ENCODE assay signal across 16 mouse cellular contexts in genomic region chr4:45439281-45439680, GRCm38 (mm10). TPM values are rescaled to one million over a fixed set of nuclear protein-coding genes. Genes with fewer than 3 reads are reported as not detected.
DNase-seq lines count a peak whose midpoint lies in the region; ATAC-seq and TF ChIP-seq lines count a peak whose summit lies in the region.
"Had no signal": no experiment of that assay in that cellular context is flagged by ENCODE, and none has a peak within 500 bp of the region (broad histone marks: within the 10 kb centered on the region; RNA-seq: fewer than 3 reads in every experiment).

No protein-coding gene starts in this region.

- no peak overlapping the region for H3K4me2 ChIP-seq in forebrain, embryonic 13.5 days
- H3K4me2 ChIP-seq in midbrain, postnatal 0 days (ENCODE audit: low read depth, low read length, poor library complexity, severe bottlenecking): no peak overlapping the region
- H3K4me2 ChIP-seq in midbrain, embryonic 14.5 days (ENCODE audit: low read length): no peak overlapping the region
- H3K4me2 ChIP-seq in hindbrain, embryonic 13.5 days: no peak overlapping the region
- H3K4me2 ChIP-seq in stomach, embryonic 15.5 days: no peak overlapping the region
- H3K4me2 ChIP-seq: forebrain, embryonic 15.5 days; limb, embryonic 15.5 days had no signal

- H3K4me1 ChIP-seq in forebrain, embryonic 10.5 days: peaks cover 67% of the 10 kb centered on the region
- peaks cover 44% of the 10 kb centered on the region for H3K4me1 ChIP-seq in forebrain, embryonic 13.5 days
- H3K4me1 ChIP-seq in midbrain, postnatal 0 days (ENCODE audit: insufficient read depth, low read length): no peaks in the 10 kb centered on the region
- peaks cover 29% of the 10 kb centered on the region for H3K4me1 ChIP-seq in midbrain, embryonic 14.5 days (ENCODE audit: control insufficient read depth, insufficient read depth, low read length)
- peaks cover 75% of the 10 kb centered on the region for H3K4me1 ChIP-seq in hindbrain, embryonic 13.5 days (replicated peaks)
- H3K4me1 ChIP-seq in stomach, embryonic 15.5 days: peaks cover 55% of the 10 kb centered on the region

- TF ChIP-seq CTCF in midbrain, postnatal 0 days (IDR thresholded peaks at IDR 0.05): no peak

- peaks cover 37% of the 10 kb centered on the region for H3K36me3 ChIP-seq in forebrain, embryonic 10.5 days (replicated peaks)
- peaks cover 27% of the 10 kb centered on the region for H3K36me3 ChIP-seq in forebrain, embryonic 13.5 days (ENCODE audit: poor library complexity, severe bottlenecking)
- peaks cover 3% of the 10 kb centered on the region for H3K36me3 ChIP-seq in midbrain, postnatal 0 days (ENCODE audit: insufficient read depth, low read length)
- no peaks in the 10 kb centered on the region for H3K36me3 ChIP-seq in midbrain, embryonic 14.5 days (ENCODE audit: control insufficient read depth, insufficient read depth, low read length)
- H3K36me3 ChIP-seq in hindbrain, embryonic 13.5 days: peaks cover 4% of the 10 kb centered on the region
- H3K36me3 ChIP-seq in stomach, embryonic 15.5 days: no peaks in the 10 kb centered on the region

- no peaks in the 10 kb centered on the region; the same call in 1 of the 2 replicates for H3K27me3 ChIP-seq in forebrain, embryonic 10.5 days (ENCODE audit: poor library complexity, severe bottlenecking)
- H3K27me3 ChIP-seq in forebrain, embryonic 13.5 days: no peaks in the 10 kb centered on the region
- H3K27me3 ChIP-seq in midbrain, postnatal 0 days (ENCODE audit: insufficient read depth, low read length): no peaks in the 10 kb centered on the region
- no peaks in the 10 kb centered on the region for H3K27me3 ChIP-seq in midbrain, embryonic 14.5 days (ENCODE audit: control insufficient read depth, insufficient read depth, low read length)
- H3K27me3 ChIP-seq in hindbrain, embryonic 13.5 days: 0 out of 2 replicates have a peak, but pooled peaks cover 2% of the 10 kb centered on the region
- no peaks in the 10 kb centered on the region for H3K27me3 ChIP-seq in stomach, embryonic 15.5 days (replicated peaks)
- H3K27me3 ChIP-seq: CH12.LX; forebrain, embryonic 15.5 days; limb, embryonic 15.5 days had no signal

- WGBS in forebrain, embryonic 10.5 days: 75% methylated on average over 5 of the region's 5 CpGs
- WGBS in forebrain, embryonic 13.5 days: 64% methylated on average over 5 of the region's 5 CpGs
- 56% methylated on average over 5 of the region's 5 CpGs for whole genome bisulfite sequencing in midbrain, postnatal 0 days
- 53% methylated on average over 5 of the region's 5 CpGs for WGBS in midbrain, embryonic 14.5 days
- WGBS in hindbrain, embryonic 13.5 days: 23% methylated on average over 5 of the region's 5 CpGs
- WGBS in stomach, embryonic 15.5 days: 19% methylated on average over 5 of the region's 5 CpGs

- no peaks in the 10 kb centered on the region for H3K9me3 ChIP-seq in forebrain, embryonic 10.5 days
- no peaks in the 10 kb centered on the region for H3K9me3 ChIP-seq in forebrain, embryonic 13.5 days (replicated peaks)
- no peaks in the 10 kb centered on the region for H3K9me3 ChIP-seq in midbrain, postnatal 0 days (ENCODE audit: low read length)
- H3K9me3 ChIP-seq in midbrain, embryonic 14.5 days (ENCODE audit: control insufficient read depth, low read length): no peaks in the 10 kb centered on the region
- no peaks in the 10 kb centered on the region for H3K9me3 ChIP-seq in hindbrain, embryonic 13.5 days
- no peaks in the 10 kb centered on the region for H3K9me3 ChIP-seq in stomach, embryonic 15.5 days
- H3K9me3 ChIP-seq: forebrain, embryonic 15.5 days; limb, embryonic 15.5 days had no signal

- no peak for ATAC-seq in forebrain, embryonic 13.5 days
- ATAC-seq in midbrain, postnatal 0 days (ENCODE audit: low FRiP score): no peak
- ATAC-seq in midbrain, embryonic 14.5 days (ENCODE audit: low FRiP score, low TSS enrichment): no peak
- ATAC-seq in hindbrain, embryonic 13.5 days (ENCODE audit: low FRiP score): 0 out of 2 replicates have a peak, but pooled peaks have one; percentile 23
- no peak for ATAC-seq in stomach, embryonic 15.5 days (ENCODE audit: insufficient read depth, low FRiP score, low read depth)
- no peak for ATAC-seq in monocyte, adult 5-6 weeks (replicated peaks; ENCODE audit: insufficient number of reproducible peaks, low FRiP score, low TSS enrichment, poor library complexity, severe bottlenecking)
- ATAC-seq: forebrain, embryonic 15.5 days had no signal

- no peak overlapping the region for H3K9ac ChIP-seq in forebrain, embryonic 13.5 days
- H3K9ac ChIP-seq in midbrain, postnatal 0 days (replicated peaks; ENCODE audit: low read length, poor library complexity, severe bottlenecking): no peak overlapping the region
- no peak overlapping the region; the same call in 1 of the 2 replicates for H3K9ac ChIP-seq in midbrain, embryonic 14.5 days (replicated peaks; ENCODE audit: low read length)
- peak overlapping the region; percentile 26; the same call in 1 of the 2 replicates for H3K9ac ChIP-seq in hindbrain, embryonic 13.5 days
- H3K9ac ChIP-seq in stomach, embryonic 15.5 days: no peak overlapping the region
- H3K9ac ChIP-seq: forebrain, embryonic 15.5 days; limb, embryonic 15.5 days had no signal

- peak overlapping the region; percentile 3; the same call in 1 of the 2 replicates for H3K27ac ChIP-seq in forebrain, embryonic 10.5 days
- H3K27ac ChIP-seq in forebrain, embryonic 13.5 days: no peak overlapping the region
- no peak overlapping the region for H3K27ac ChIP-seq in midbrain, postnatal 0 days (ENCODE audit: low read depth, low read length)
- no peak overlapping the region for H3K27ac ChIP-seq in midbrain, embryonic 14.5 days (replicated peaks; ENCODE audit: low read depth, low read length)
- H3K27ac ChIP-seq in hindbrain, embryonic 13.5 days: peak overlapping the region; percentile 82
- H3K27ac ChIP-seq in stomach, embryonic 15.5 days: peak overlapping the region; percentile 35; the same call in 1 of the 2 replicates
- H3K27ac ChIP-seq: forebrain, embryonic 15.5 days; limb, embryonic 15.5 days had no signal

- H3K4me3 ChIP-seq in forebrain, embryonic 10.5 days: no peak overlapping the region
- H3K4me3 ChIP-seq in forebrain, embryonic 13.5 days: no peak overlapping the region
- no peak overlapping the region for H3K4me3 ChIP-seq in midbrain, postnatal 0 days (ENCODE audit: low read depth, low read length)
- no peak overlapping the region for H3K4me3 ChIP-seq in midbrain, embryonic 14.5 days (replicated peaks; ENCODE audit: low read depth, low read length)
- H3K4me3 ChIP-seq in hindbrain, embryonic 13.5 days: no peak overlapping the region
- no peak overlapping the region for H3K4me3 ChIP-seq in stomach, embryonic 15.5 days (replicated peaks)
- H3K4me3 ChIP-seq: forebrain, embryonic 15.5 days; limb, embryonic 15.5 days had no signal

- DNase-seq in forebrain, embryonic 10.5 days (ENCODE audit: extremely low spot score, low spot score): no peak
- peak; percentile 41 for DNase-seq in midbrain, postnatal 0 days (ENCODE audit: low spot score)
- DNase-seq in midbrain, embryonic 14.5 days: no peak
- DNase-seq in right cerebral cortex, postnatal 25 days: no peak
- DNase-seq: cerebellum, adult 9-11 months; kidney, postnatal 25 days; layer of hippocampus, adult 9-11 months; lung, postnatal 10 days; retina, postnatal 1 day had no signal

RNA-seq across cellular contexts. Expression of gene Slc25a51, which starts 30.7 kb away (rescaled TPM):
- 78.5 and 83.3 TPM in 2 replicates for polyA plus RNA-seq in forebrain, embryonic 10.5 days (2016; fragmentation: Nextera tagmentation; extraction: Ambion mirVana)
- 72.5 and 74.0 TPM in 2 replicates for polyA plus RNA-seq in forebrain, embryonic 13.5 days (2015; fragmentation: Nextera tagmentation; extraction: Ambion mirVana)
- total RNA-seq in midbrain, postnatal 0 days (2014; rRNA removed): 128 and 132 TPM in 2 replicates
- 62.8 and 69.7 TPM in 2 replicates for polyA plus RNA-seq in midbrain, postnatal 0 days (2015; fragmentation: Nextera tagmentation; extraction: Ambion mirVana)
- polyA plus RNA-seq in midbrain, embryonic 14.5 days (2014; fragmentation: Nextera tagmentation; extraction: Ambion mirVana): 79.5 and 83.4 TPM in 2 replicates
- polyA plus RNA-seq in hindbrain, embryonic 13.5 days (2015; fragmentation: Nextera tagmentation; extraction: Ambion mirVana): 71.2 and 74.8 TPM in 2 replicates
- 60.7 and 68.7 TPM in 2 replicates for polyA plus RNA-seq in stomach, embryonic 15.5 days (2015; fragmentation: Nextera tagmentation; extraction: Ambion mirVana)
- 43.4 to 47.8 TPM (median 44.2 TPM) in 3 replicates for total RNA-seq in monocyte, adult 5-6 weeks (2017)

Comparison
In these comparisons a context has a peak if more than half of its experiments do, and no peak if none do; other contexts are left out.
1. H3K27ac ChIP-seq: peak in forebrain, embryonic 10.5 days (single experiment), hindbrain, embryonic 13.5 days (single experiment) and stomach, embryonic 15.5 days (single experiment); none in forebrain, embryonic 13.5 days (single experiment), midbrain, postnatal 0 days (single experiment) and midbrain, embryonic 14.5 days (single experiment).